Mouse (Mus musculus) heart, embryonic 14.5 days (tissue): ENCODE measurements around the gene Tmem121. TPM values are rescaled to one million over a fixed set of nuclear protein-coding genes. Genes with fewer than 3 reads are reported as not detected.

Experiments used
- ATAC-seq: fragments of 200-750 bp; cut with Nextera tagmentation; 2 replicates; pipeline ENCODE4 v1.8.0; 2017; ENCODE audit warnings: low read depth, moderate TSS enrichment; ENCODE audit not compliant: insufficient number of reproducible peaks, insufficient read depth, low FRiP score
- H3K27ac ChIP-seq, 2 experiments: fragments of 200-500 bp in 1 of 2; fragments of 300-500 bp in 1 of 2; sonication (generic) in 1 of 2; replicated peaks in 1 of 2; 2 replicates each; pipeline ENCODE4 v1.5.1; 2012 to 2014; ENCODE audit warnings: low read depth in 2 of 2, low read length in 2 of 2, control low read depth in 1 of 2, mild to moderate bottlenecking in 1 of 2, mixed read lengths in 1 of 2; ENCODE audit not compliant: control insufficient read depth in 1 of 2, insufficient read depth in 1 of 2
- H3K27me3 ChIP-seq: fragments of 300-500 bp; sonication (generic); 2 replicates; pipeline ENCODE4 v1.6.1; 2014; ENCODE audit warnings: mild to moderate bottlenecking, low read length, control low read depth; ENCODE audit not compliant: control insufficient read depth, insufficient read depth
- H3K36me3 ChIP-seq: fragments of 300-500 bp; sonication (generic); 2 replicates; pipeline ENCODE4 v1.6.1; 2014; ENCODE audit warnings: mild to moderate bottlenecking, control low read depth, low read length, mixed read lengths; ENCODE audit not compliant: control insufficient read depth, insufficient read depth
- H3K4me1 ChIP-seq, 2 experiments: fragments of 200-500 bp in 1 of 2; fragments of 300-500 bp in 1 of 2; sonication (generic) in 1 of 2; 2 replicates each; pipeline ENCODE4 v1.6.1; 2012 to 2014; ENCODE audit warnings: low read length in 2 of 2, control low read depth in 1 of 2, mixed read lengths in 1 of 2; ENCODE audit not compliant: control insufficient read depth in 2 of 2, insufficient read depth in 2 of 2
- H3K4me2 ChIP-seq: fragments of 300-500 bp; sonication (generic); 2 replicates; pipeline ENCODE4 v1.6.1; 2014; ENCODE audit warnings: mild to moderate bottlenecking, low read length
- H3K4me3 ChIP-seq, 2 experiments: fragments of 200-500 bp in 1 of 2; fragments of 300-500 bp in 1 of 2; sonication (generic) in 1 of 2; 2 replicates each; pipeline ENCODE4 v1.5.1; 2012 to 2014; ENCODE audit warnings: low read length in 2 of 2, mild to moderate bottlenecking in 2 of 2, control low read depth in 1 of 2, low read depth in 1 of 2, moderate library complexity in 1 of 2; ENCODE audit not compliant: control insufficient read depth in 1 of 2, insufficient read depth in 1 of 2
- H3K9ac ChIP-seq: fragments of 300-500 bp; sonication (generic); 2 replicates; pipeline ENCODE4 v1.6.1; 2014; ENCODE audit warnings: mild to moderate bottlenecking, low read length
- H3K9me3 ChIP-seq: fragments of 300-500 bp; sonication (generic); 2 replicates; pipeline ENCODE4 v1.6.1; 2016; ENCODE audit warnings: low read length, control low read depth; ENCODE audit not compliant: control insufficient read depth
- WGBS: fragments of 180-500 bp; shearing (Covaris S2); extraction: QIAGEN DNeasy Blood & Tissue Kit; methylation state at CpG from one replicate; pipeline ENCODE4 v1.1.7; 2014; 5-methylcytosine and 5-hydroxymethylcytosine counted together
- polyA plus RNA-seq: library from polyadenylated mRNA; unstranded; fragments of >200 nt; fragmentation: Nextera tagmentation; extraction: Ambion mirVana; gene quantifications from 2 replicates; pipeline ENCODE4 v1.2.1, GENCODE M21; 2014

Gene Tmem121
- polyA plus RNA-seq, 1 experiment from 2014 or later = 1.2 TPM

- Histone ChIP-seq H3K4me1 (peaks cover 57 to 71% of the 10 kb centered on the region in 2 experiments), H3K27ac (peak overlapping the region; percentile 97 to 99), H3K4me2 (peak overlapping the region; percentile 96), H3K4me3 (peak overlapping the region; percentile 75 to 91), H3K27me3 (no peaks in the 10 kb centered on the region), H3K9me3 (no peaks in the 10 kb centered on the region), H3K36me3 (peaks cover 66% of the 10 kb centered on the region), H3K9ac (peak overlapping the region; percentile 99)
- no peak for ATAC-seq
- WGBS = under 1% methylated on average over 49 of the region's 49 CpGs
These were observed 44.9 kb upstream of the Tmem121 start for GRCm38 (mm10) chr12:113140616-113141411.

DNA sequence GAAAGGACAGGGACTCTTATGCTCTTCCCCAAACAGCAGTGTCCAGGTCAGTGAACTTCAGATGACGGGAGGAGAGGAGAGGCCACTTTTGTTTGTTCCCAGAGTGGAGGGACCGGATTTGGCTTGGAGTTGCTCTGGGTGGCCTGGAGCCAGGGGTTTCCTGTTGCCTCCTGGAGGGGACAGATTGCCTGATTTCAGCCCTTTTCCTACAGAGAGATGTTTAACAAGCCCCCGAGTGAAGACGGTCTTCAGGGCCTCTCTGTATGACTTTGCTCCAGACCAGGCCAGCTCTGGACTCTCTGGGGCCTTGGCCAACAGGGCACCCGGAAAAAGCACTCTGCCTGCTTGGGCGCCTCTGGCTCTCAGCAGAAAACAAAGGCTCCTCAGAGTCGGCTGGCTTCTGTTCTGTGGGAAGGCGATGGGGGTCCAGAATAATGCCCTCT, 44.2 kb upstream of the Tmem121 start:
- H3K4me3 ChIP-seq = peak overlapping the region; percentile 75 to 91
- H3K27me3 ChIP-seq = no peaks in the 10 kb centered on the region
- H3K36me3 ChIP-seq = peaks cover 66% of the 10 kb centered on the region
- ATAC-seq = no peak
- WGBS = 11% methylated on average over 8 of the region's 8 CpGs
- H3K4me1 ChIP-seq = peaks cover 58 to 71% of the 10 kb centered on the region in 2 experiments
- H3K4me2 ChIP-seq = peak overlapping the region; percentile 96
- peak overlapping the region; percentile 99 for H3K9ac ChIP-seq
- peak overlapping the region; percentile 97 to 99 for H3K27ac ChIP-seq
- no peaks in the 10 kb centered on the region for H3K9me3 ChIP-seq

- H3K4me1 ChIP-seq = peaks cover 58 to 71% of the 10 kb centered on the region in 2 experiments
- peak; percentile 49 for ATAC-seq
- peak overlapping the region; percentile 75 to 91 for H3K4me3 ChIP-seq
- H3K9me3 ChIP-seq = no peaks in the 10 kb centered on the region
- peak overlapping the region; percentile 97 to 99 for H3K27ac ChIP-seq
- no peaks in the 10 kb centered on the region for H3K27me3 ChIP-seq
- H3K4me2 ChIP-seq = peak overlapping the region; percentile 96
- peaks cover 65% of the 10 kb centered on the region for H3K36me3 ChIP-seq
- H3K9ac ChIP-seq = peak overlapping the region; percentile 99
- 2% methylated on average over 15 of the region's 15 CpGs for WGBS
These were observed 43.4 kb upstream of the Tmem121 start for GRCm38 (mm10) chr12:113142021-113142975.

DNA sequence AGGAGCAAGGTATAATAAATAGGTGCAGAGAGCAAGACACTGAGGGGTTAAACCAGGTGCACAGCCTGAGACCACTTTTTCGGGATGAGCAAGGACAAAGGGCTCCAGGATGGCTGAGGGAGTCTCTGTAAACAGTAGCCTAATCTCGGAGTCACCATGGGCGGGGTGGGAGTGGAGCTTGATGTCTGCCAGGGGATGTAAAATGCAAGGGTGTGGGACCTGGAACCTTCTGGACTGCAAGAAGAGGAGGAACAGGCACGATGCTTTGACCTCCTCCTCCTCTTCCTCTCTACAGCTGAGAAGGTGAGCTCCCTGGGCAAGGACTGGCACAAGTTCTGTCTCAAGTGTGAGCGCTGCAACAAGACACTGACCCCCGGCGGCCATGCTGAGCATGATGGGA, 42.6 kb upstream of the Tmem121 start:
- no peaks in the 10 kb centered on the region for H3K27me3 ChIP-seq
- H3K27ac ChIP-seq = peak overlapping the region; percentile 97 to 99
- no peak for ATAC-seq
- peak overlapping the region; percentile 75 to 91 for H3K4me3 ChIP-seq
- WGBS = 47% methylated on average over 7 of the region's 7 CpGs
- peaks cover 62% of the 10 kb centered on the region for H3K36me3 ChIP-seq
- H3K4me1 ChIP-seq = peaks cover 60 to 73% of the 10 kb centered on the region in 2 experiments
- no peaks in the 10 kb centered on the region for H3K9me3 ChIP-seq
- peak overlapping the region; percentile 96 for H3K4me2 ChIP-seq
- H3K9ac ChIP-seq = peak overlapping the region; percentile 99

- WGBS = 66% methylated on average over 20 of the region's 20 CpGs
- H3K27ac ChIP-seq = peak overlapping the region; percentile 1 to 99; a peak in 3 of 4 replicates
These were observed 41.6 kb upstream of the Tmem121 start for GRCm38 (mm10) chr12:113144001-113144756.

DNA sequence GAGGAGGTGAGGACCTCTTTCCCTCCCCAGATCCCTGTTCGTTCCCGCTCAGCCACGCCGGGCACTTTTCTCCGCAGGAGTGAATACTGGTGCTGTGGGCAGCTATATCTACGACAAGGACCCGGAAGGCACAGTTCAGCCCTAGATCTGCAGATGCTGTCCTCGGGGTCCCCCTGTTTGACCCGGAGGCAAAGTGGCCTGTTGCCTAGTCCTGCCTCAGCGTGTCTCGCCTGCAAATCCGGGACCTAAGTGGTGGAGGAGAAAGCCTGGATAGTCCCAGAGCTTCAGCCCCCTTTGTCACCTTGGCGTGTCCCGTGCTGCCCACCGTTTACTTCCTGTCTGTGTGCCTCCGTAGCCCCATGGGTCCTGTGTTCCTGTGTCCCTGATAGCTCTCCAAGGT, 40.8 kb upstream of the Tmem121 start:
- H3K9me3 ChIP-seq = no peaks in the 10 kb centered on the region
- peak overlapping the region; percentile 99 for H3K9ac ChIP-seq
- no peak overlapping the region for H3K4me3 ChIP-seq
- peaks cover 55% of the 10 kb centered on the region for H3K36me3 ChIP-seq
- 83% methylated on average over 16 of the region's 16 CpGs for WGBS
- H3K4me1 ChIP-seq = peaks cover 53 to 66% of the 10 kb centered on the region in 2 experiments
- 0 out of 2 replicates have a peak overlapping the region, but pooled peaks have one; percentile 96 for H3K4me2 ChIP-seq
- ATAC-seq = no peak
- peak overlapping the region in 1 of 2 experiments; percentile 55; a peak in 2 of 4 replicates for H3K27ac ChIP-seq
- no peaks in the 10 kb centered on the region for H3K27me3 ChIP-seq

More at GRCm38 (mm10) chr12:113144001-113144756, 41.6 kb upstream of the Tmem121 start:
- no peak for ATAC-seq
- peak overlapping the region; percentile 96 for H3K4me2 ChIP-seq
- peaks cover 57 to 71% of the 10 kb centered on the region in 2 experiments for H3K4me1 ChIP-seq
- H3K9me3 ChIP-seq = no peaks in the 10 kb centered on the region
- H3K9ac ChIP-seq = peak overlapping the region; percentile 99
- H3K36me3 ChIP-seq = peaks cover 55% of the 10 kb centered on the region
- H3K4me3 ChIP-seq = peak overlapping the region in 1 of 2 experiments; percentile 91; a peak in 2 of 4 replicates
- H3K27me3 ChIP-seq = no peaks in the 10 kb centered on the region
